ENCODE assay signal across 18 mouse cellular contexts in genomic region chr5:110857091-110857490, GRCm38 (mm10). TPM values are rescaled to one million over a fixed set of nuclear protein-coding genes. Genes with fewer than 3 reads are reported as not detected.
DNase-seq lines count a peak whose midpoint lies in the region; ATAC-seq and TF ChIP-seq lines count a peak whose summit lies in the region.
"Had no signal": no experiment of that assay in that cellular context is flagged by ENCODE, and none has a peak within 500 bp of the region (broad histone marks: within the 10 kb centered on the region; RNA-seq: fewer than 3 reads in every experiment).

No protein-coding gene starts in this region.

- DNase-seq in embryonic facial prominence, embryonic 11.5 days (ENCODE audit: low spot score) = peak; percentile 54
- DNase-seq in embryonic facial prominence, embryonic 10.5 days (ENCODE audit: low spot score) = no peak
- DNase-seq in intestine, embryonic 14.5 days (ENCODE audit: low spot score) = no peak
- no peak for DNase-seq in stomach, postnatal 0 days (ENCODE audit: low spot score)
- DNase-seq in urinary bladder, postnatal 25 days (ENCODE audit: low spot score) = no peak
- DNase-seq: adrenal gland, postnatal 25 days; cerebellum, adult 9-11 months; lung, postnatal 36 days; retina, postnatal 1 day; thymus, postnatal 36 days had no signal

- no peak for ATAC-seq in embryonic facial prominence, embryonic 11.5 days (replicated peaks; ENCODE audit: insufficient number of reproducible peaks, low FRiP score, low TSS enrichment, low read depth)
- ATAC-seq in intestine, embryonic 14.5 days (replicated peaks; ENCODE audit: low FRiP score, low TSS enrichment, low read depth) = no peak
- ATAC-seq in intestine, embryonic 16.5 days = no peak
- ATAC-seq in stomach, embryonic 14.5 days (ENCODE audit: insufficient number of reproducible peaks, insufficient read depth, low FRiP score, low read depth) = no peak
- ATAC-seq in stomach, postnatal 0 days (ENCODE audit: low FRiP score, low TSS enrichment) = no peak
- ATAC-seq in hindbrain, embryonic 12.5 days (ENCODE audit: low FRiP score) = no peak
- ATAC-seq: hindbrain, postnatal 0 days had no signal

- no peaks in the 10 kb centered on the region for H3K9me3 ChIP-seq in embryonic facial prominence, embryonic 11.5 days (replicated peaks; ENCODE audit: control insufficient read depth, low read length)
- H3K9me3 ChIP-seq in embryonic facial prominence, embryonic 10.5 days = 0 out of 2 replicates have a peak, but pooled peaks cover 2% of the 10 kb centered on the region
- H3K9me3 ChIP-seq in intestine, embryonic 14.5 days (ENCODE audit: control insufficient read depth, low read length) = no peaks in the 10 kb centered on the region
- H3K9me3 ChIP-seq in intestine, embryonic 16.5 days (ENCODE audit: control insufficient read depth, low read length) = no peaks in the 10 kb centered on the region
- H3K9me3 ChIP-seq in stomach, embryonic 14.5 days (ENCODE audit: control insufficient read depth, low read depth, low read length) = no peaks in the 10 kb centered on the region
- no peaks in the 10 kb centered on the region for H3K9me3 ChIP-seq in stomach, postnatal 0 days (ENCODE audit: control insufficient read depth, low read length)
- no peaks in the 10 kb centered on the region for H3K9me3 ChIP-seq in hindbrain, embryonic 12.5 days (replicated peaks)
- H3K9me3 ChIP-seq: embryonic facial prominence, embryonic 12.5 days; forebrain, embryonic 12.5 days had no signal

- H3K36me3 ChIP-seq in embryonic facial prominence, embryonic 11.5 days (replicated peaks; ENCODE audit: control insufficient read depth, insufficient read depth, low read depth, low read length) = no peaks in the 10 kb centered on the region; the same call in 1 of the 2 replicates
- peaks cover 84% of the 10 kb centered on the region for H3K36me3 ChIP-seq in embryonic facial prominence, embryonic 10.5 days (replicated peaks)
- H3K36me3 ChIP-seq in intestine, embryonic 14.5 days (ENCODE audit: control insufficient read depth, insufficient read depth, low read length) = peaks cover 29% of the 10 kb centered on the region
- peaks cover 3% of the 10 kb centered on the region; the same call in 1 of the 2 replicates for H3K36me3 ChIP-seq in intestine, embryonic 16.5 days (ENCODE audit: control insufficient read depth, insufficient read depth, low read length)
- H3K36me3 ChIP-seq in stomach, embryonic 14.5 days (ENCODE audit: control insufficient read depth, insufficient read depth, low read length) = peaks cover 4% of the 10 kb centered on the region
- no peaks in the 10 kb centered on the region for H3K36me3 ChIP-seq in stomach, postnatal 0 days (ENCODE audit: control insufficient read depth, insufficient read depth, low read length)
- peaks cover 4% of the 10 kb centered on the region; the same call in 1 of the 2 replicates for H3K36me3 ChIP-seq in hindbrain, embryonic 12.5 days

- no peak overlapping the region for H3K4me3 ChIP-seq in embryonic facial prominence, embryonic 11.5 days (ENCODE audit: low read depth, low read length)
- no peak overlapping the region for H3K4me3 ChIP-seq in embryonic facial prominence, embryonic 10.5 days
- no peak overlapping the region for H3K4me3 ChIP-seq in intestine, embryonic 14.5 days (ENCODE audit: low read depth, low read length)
- no peak overlapping the region for H3K4me3 ChIP-seq in intestine, embryonic 16.5 days (ENCODE audit: low read length)
- H3K4me3 ChIP-seq in stomach, embryonic 14.5 days (ENCODE audit: low read depth, low read length) = no peak overlapping the region
- no peak overlapping the region for H3K4me3 ChIP-seq in stomach, postnatal 0 days (ENCODE audit: low read depth, low read length)
- H3K4me3 ChIP-seq in hindbrain, embryonic 12.5 days = no peak overlapping the region
- H3K4me3 ChIP-seq: embryonic facial prominence, embryonic 12.5 days; forebrain, embryonic 12.5 days had no signal

- TF ChIP-seq CTCF in stomach, postnatal 0 days (IDR thresholded peaks at IDR 0.05; ENCODE audit: low read depth) = no peak

- H3K9ac ChIP-seq in embryonic facial prominence, embryonic 11.5 days (replicated peaks; ENCODE audit: low read length) = no peak overlapping the region
- H3K9ac ChIP-seq in intestine, embryonic 14.5 days (ENCODE audit: low read length) = no peak overlapping the region
- H3K9ac ChIP-seq in intestine, embryonic 16.5 days (ENCODE audit: low read depth, low read length) = no peak overlapping the region
- no peak overlapping the region for H3K9ac ChIP-seq in stomach, embryonic 14.5 days (replicated peaks; ENCODE audit: low read depth, low read length)
- no peak overlapping the region for H3K9ac ChIP-seq in stomach, postnatal 0 days (ENCODE audit: low read length)
- H3K9ac ChIP-seq in hindbrain, embryonic 12.5 days = no peak overlapping the region
- H3K9ac ChIP-seq: embryonic facial prominence, embryonic 12.5 days; forebrain, embryonic 12.5 days; liver, embryonic 14.5 days had no signal

- TF ChIP-seq EP300 in stomach, postnatal 0 days (optimal IDR thresholded peaks at IDR 0.05) = no peak

- no peak overlapping the region for H3K27ac ChIP-seq in embryonic facial prominence, embryonic 11.5 days (replicated peaks; ENCODE audit: low read depth, low read length)
- no peak overlapping the region for H3K27ac ChIP-seq in embryonic facial prominence, embryonic 10.5 days (replicated peaks)
- peak overlapping the region; percentile 30; the same call in 1 of the 2 replicates for H3K27ac ChIP-seq in intestine, embryonic 14.5 days (ENCODE audit: low read depth)
- H3K27ac ChIP-seq in intestine, embryonic 16.5 days (ENCODE audit: low read length) = no peak overlapping the region
- peak overlapping the region; percentile 15; the same call in 1 of the 2 replicates for H3K27ac ChIP-seq in stomach, embryonic 14.5 days (ENCODE audit: low read length)
- no peak overlapping the region for H3K27ac ChIP-seq in stomach, postnatal 0 days (replicated peaks)
- no peak overlapping the region for H3K27ac ChIP-seq in hindbrain, embryonic 12.5 days
- H3K27ac ChIP-seq: embryonic facial prominence, embryonic 12.5 days; forebrain, embryonic 12.5 days; hindbrain, postnatal 0 days; liver, embryonic 14.5 days had no signal

- no peaks in the 10 kb centered on the region for H3K27me3 ChIP-seq in embryonic facial prominence, embryonic 11.5 days (ENCODE audit: control insufficient read depth, insufficient read depth, low read length)
- H3K27me3 ChIP-seq in embryonic facial prominence, embryonic 10.5 days (replicated peaks; ENCODE audit: low read depth, poor library complexity, severe bottlenecking) = no peaks in the 10 kb centered on the region
- no peaks in the 10 kb centered on the region for H3K27me3 ChIP-seq in intestine, embryonic 14.5 days (replicated peaks; ENCODE audit: control insufficient read depth, insufficient read depth, low read length)
- no peaks in the 10 kb centered on the region for H3K27me3 ChIP-seq in intestine, embryonic 16.5 days (replicated peaks; ENCODE audit: control insufficient read depth, insufficient read depth, low read length)
- no peaks in the 10 kb centered on the region for H3K27me3 ChIP-seq in stomach, embryonic 14.5 days (ENCODE audit: control insufficient read depth, insufficient read depth, low read length)
- H3K27me3 ChIP-seq in stomach, postnatal 0 days (ENCODE audit: control insufficient read depth, insufficient read depth, low read length) = no peaks in the 10 kb centered on the region
- no peaks in the 10 kb centered on the region for H3K27me3 ChIP-seq in hindbrain, embryonic 12.5 days
- H3K27me3 ChIP-seq: embryonic facial prominence, embryonic 12.5 days; forebrain, embryonic 12.5 days had no signal

- H3K4me2 ChIP-seq in embryonic facial prominence, embryonic 11.5 days (ENCODE audit: low read depth, low read length) = no peak overlapping the region
- H3K4me2 ChIP-seq in intestine, embryonic 14.5 days (ENCODE audit: low read length) = no peak overlapping the region
- H3K4me2 ChIP-seq in intestine, embryonic 16.5 days (ENCODE audit: low read depth, low read length) = no peak overlapping the region
- H3K4me2 ChIP-seq in stomach, embryonic 14.5 days (replicated peaks; ENCODE audit: low read depth, low read length) = no peak overlapping the region
- no peak overlapping the region for H3K4me2 ChIP-seq in stomach, postnatal 0 days (replicated peaks; ENCODE audit: low read depth)
- no peak overlapping the region for H3K4me2 ChIP-seq in hindbrain, embryonic 12.5 days (replicated peaks)
- H3K4me2 ChIP-seq: embryonic facial prominence, embryonic 12.5 days; forebrain, embryonic 12.5 days; midbrain, embryonic 11.5 days had no signal

- 46% methylated on average over 5 of the region's 5 CpGs for WGBS in embryonic facial prominence, embryonic 11.5 days
- 68% methylated on average over 5 of the region's 5 CpGs for WGBS in embryonic facial prominence, embryonic 10.5 days
- 45% methylated on average over 5 of the region's 5 CpGs for WGBS in intestine, embryonic 14.5 days
- WGBS in intestine, embryonic 16.5 days = 61% methylated on average over 5 of the region's 5 CpGs
- WGBS in stomach, embryonic 14.5 days = 56% methylated on average over 5 of the region's 5 CpGs
- 61% methylated on average over 5 of the region's 5 CpGs for WGBS in stomach, postnatal 0 days
- 76% methylated on average over 5 of the region's 5 CpGs for WGBS in hindbrain, embryonic 12.5 days

- no peaks in the 10 kb centered on the region for H3K4me1 ChIP-seq in embryonic facial prominence, embryonic 11.5 days (ENCODE audit: control insufficient read depth, insufficient read depth, low read length)
- peaks cover 25% of the 10 kb centered on the region for H3K4me1 ChIP-seq in embryonic facial prominence, embryonic 10.5 days
- H3K4me1 ChIP-seq in intestine, embryonic 14.5 days (replicated peaks; ENCODE audit: control insufficient read depth, insufficient read depth, low read length) = peaks cover 15% of the 10 kb centered on the region
- peaks cover 4% of the 10 kb centered on the region for H3K4me1 ChIP-seq in intestine, embryonic 16.5 days (ENCODE audit: control insufficient read depth, insufficient read depth, low read length)
- peaks cover 6% of the 10 kb centered on the region; the same call in 1 of the 2 replicates for H3K4me1 ChIP-seq in stomach, embryonic 14.5 days (ENCODE audit: control insufficient read depth, insufficient read depth, low read length)
- no peaks in the 10 kb centered on the region for H3K4me1 ChIP-seq in stomach, postnatal 0 days (replicated peaks; ENCODE audit: control insufficient read depth, insufficient read depth)
- 0 out of 2 replicates have a peak, but pooled peaks cover 2% of the 10 kb centered on the region for H3K4me1 ChIP-seq in hindbrain, embryonic 12.5 days
- H3K4me1 ChIP-seq: forebrain, embryonic 12.5 days had no signal

RNA-seq across cellular contexts. Expression of gene Chek2, which starts 17.3 kb away (rescaled TPM):
- 24.7 and 25.5 TPM in 2 replicates for polyA plus RNA-seq in embryonic facial prominence, embryonic 11.5 days (2014; fragmentation: Nextera tagmentation; extraction: Ambion mirVana)
- polyA plus RNA-seq in embryonic facial prominence, embryonic 10.5 days (2016; fragmentation: Nextera tagmentation; extraction: Ambion mirVana) = 40.4 and 44.0 TPM in 2 replicates
- polyA plus RNA-seq in intestine, embryonic 14.5 days (2014; fragmentation: Nextera tagmentation; extraction: Ambion mirVana) = 35.8 and 37.8 TPM in 2 replicates
- 38.7 and 39.4 TPM in 2 replicates for polyA plus RNA-seq in intestine, embryonic 16.5 days (2015; fragmentation: Nextera tagmentation; extraction: Ambion mirVana)
- polyA plus RNA-seq in stomach, embryonic 14.5 days (2014; fragmentation: Nextera tagmentation; extraction: Ambion mirVana) = 32.1 and 32.9 TPM in 2 replicates
- 10.6 and 10.9 TPM in 2 replicates for polyA plus RNA-seq in stomach, postnatal 0 days (2015; fragmentation: Nextera tagmentation; extraction: Ambion mirVana)
- polyA plus RNA-seq in hindbrain, embryonic 12.5 days (2016; fragmentation: Nextera tagmentation; extraction: Ambion mirVana) = 18.3 and 18.4 TPM in 2 replicates

RNA-seq across cellular contexts. Expression of gene Hscb, which starts 17.5 kb away (rescaled TPM):
- polyA plus RNA-seq in embryonic facial prominence, embryonic 11.5 days (2014; fragmentation: Nextera tagmentation; extraction: Ambion mirVana) = 27.1 and 28.7 TPM in 2 replicates
- polyA plus RNA-seq in embryonic facial prominence, embryonic 10.5 days (2016; fragmentation: Nextera tagmentation; extraction: Ambion mirVana) = 27.2 and 32.3 TPM in 2 replicates
- 28.7 and 29.3 TPM in 2 replicates for polyA plus RNA-seq in intestine, embryonic 14.5 days (2014; fragmentation: Nextera tagmentation; extraction: Ambion mirVana)
- polyA plus RNA-seq in intestine, embryonic 16.5 days (2015; fragmentation: Nextera tagmentation; extraction: Ambion mirVana) = 40.4 and 41.2 TPM in 2 replicates
- 26.6 and 28.4 TPM in 2 replicates for polyA plus RNA-seq in stomach, embryonic 14.5 days (2014; fragmentation: Nextera tagmentation; extraction: Ambion mirVana)
- 21.6 and 23.2 TPM in 2 replicates for polyA plus RNA-seq in stomach, postnatal 0 days (2015; fragmentation: Nextera tagmentation; extraction: Ambion mirVana)
- 18.5 and 21.4 TPM in 2 replicates for polyA plus RNA-seq in hindbrain, embryonic 12.5 days (2016; fragmentation: Nextera tagmentation; extraction: Ambion mirVana)

RNA-seq across cellular contexts. Expression of gene Ttc28, which starts 22.5 kb away (rescaled TPM):
- polyA plus RNA-seq in embryonic facial prominence, embryonic 11.5 days (2014; fragmentation: Nextera tagmentation; extraction: Ambion mirVana) = 11.7 and 12.0 TPM in 2 replicates
- 12.8 and 13.3 TPM in 2 replicates for polyA plus RNA-seq in embryonic facial prominence, embryonic 10.5 days (2016; fragmentation: Nextera tagmentation; extraction: Ambion mirVana)
- 13.0 and 14.0 TPM in 2 replicates for polyA plus RNA-seq in intestine, embryonic 14.5 days (2014; fragmentation: Nextera tagmentation; extraction: Ambion mirVana)
- polyA plus RNA-seq in intestine, embryonic 16.5 days (2015; fragmentation: Nextera tagmentation; extraction: Ambion mirVana) = 4.2 and 4.3 TPM in 2 replicates
- 16.9 and 17.8 TPM in 2 replicates for polyA plus RNA-seq in stomach, embryonic 14.5 days (2014; fragmentation: Nextera tagmentation; extraction: Ambion mirVana)
- polyA plus RNA-seq in stomach, postnatal 0 days (2015; fragmentation: Nextera tagmentation; extraction: Ambion mirVana) = 3.5 and 3.6 TPM in 2 replicates
- 26.9 and 28.2 TPM in 2 replicates for polyA plus RNA-seq in hindbrain, embryonic 12.5 days (2016; fragmentation: Nextera tagmentation; extraction: Ambion mirVana)

RNA-seq across cellular contexts. Expression of gene Ulk1, which starts 47.2 kb away (rescaled TPM):
- polyA plus RNA-seq in embryonic facial prominence, embryonic 11.5 days (2014; fragmentation: Nextera tagmentation; extraction: Ambion mirVana) = 27.4 and 29.2 TPM in 2 replicates
- polyA plus RNA-seq in embryonic facial prominence, embryonic 10.5 days (2016; fragmentation: Nextera tagmentation; extraction: Ambion mirVana) = 25.6 and 27.4 TPM in 2 replicates
- 24.8 and 29.2 TPM in 2 replicates for polyA plus RNA-seq in intestine, embryonic 14.5 days (2014; fragmentation: Nextera tagmentation; extraction: Ambion mirVana)
- 7.0 and 8.4 TPM in 2 replicates for polyA plus RNA-seq in intestine, embryonic 16.5 days (2015; fragmentation: Nextera tagmentation; extraction: Ambion mirVana)
- 27.7 and 28.4 TPM in 2 replicates for polyA plus RNA-seq in stomach, embryonic 14.5 days (2014; fragmentation: Nextera tagmentation; extraction: Ambion mirVana)
- polyA plus RNA-seq in stomach, postnatal 0 days (2015; fragmentation: Nextera tagmentation; extraction: Ambion mirVana) = 6.5 and 7.1 TPM in 2 replicates
- 35.4 and 38.1 TPM in 2 replicates for polyA plus RNA-seq in hindbrain, embryonic 12.5 days (2016; fragmentation: Nextera tagmentation; extraction: Ambion mirVana)

Comparison
In these comparisons a context has a peak if more than half of its experiments do, and no peak if none do; other contexts are left out.
1. H3K27ac ChIP-seq: peak in intestine, embryonic 14.5 days (single experiment) and stomach, embryonic 14.5 days (single experiment); none in embryonic facial prominence, embryonic 11.5 days (single experiment), embryonic facial prominence, embryonic 10.5 days (single experiment), intestine, embryonic 16.5 days (single experiment), stomach, postnatal 0 days (single experiment) and hindbrain, embryonic 12.5 days (single experiment).